Mouse (Mus musculus) stomach, embryonic 16.5 days (tissue): Measurements from ENCODE around the gene Fggy. TPM values are rescaled to one million over a fixed set of nuclear protein-coding genes. Genes with fewer than 3 reads are reported as not detected.
A peak's percentile ranks its signal among the peaks of the same experiment; 100 is the strongest.

Source experiments
- ATAC-seq: fragments of 200-750 bp; cut with Nextera tagmentation; 2 replicates; pipeline ENCODE4 v1.8.0; 2017; ENCODE audit warnings: moderate number of reproducible peaks, moderate TSS enrichment; ENCODE audit not compliant: insufficient read depth, low FRiP score
- H3K27ac ChIP-seq: fragments of 300-500 bp; sonication (generic); 2 replicates; pipeline ENCODE4 v1.5.1; 2014; ENCODE audit warnings: low read length
- H3K27me3 ChIP-seq: fragments of 300-500 bp; sonication (generic); 2 replicates; pipeline ENCODE4 v1.6.1; 2014; ENCODE audit warnings: low read length, control low read depth, mixed read lengths; ENCODE audit not compliant: control insufficient read depth, insufficient read depth
- H3K36me3 ChIP-seq: fragments of 300-500 bp; sonication (generic); 2 replicates; pipeline ENCODE4 v1.6.1; 2014; ENCODE audit warnings: low read length; ENCODE audit not compliant: control insufficient read depth, insufficient read depth
- H3K4me1 ChIP-seq: fragments of 300-500 bp; sonication (generic); 2 replicates; pipeline ENCODE4 v1.6.1; 2014; ENCODE audit warnings: low read length, control low read depth, mixed read lengths; ENCODE audit not compliant: control insufficient read depth, insufficient read depth
- H3K4me2 ChIP-seq: fragments of 300-500 bp; sonication (generic); 2 replicates; pipeline ENCODE4 v1.6.1; 2014; ENCODE audit warnings: low read depth, low read length, mixed read lengths
- H3K4me3 ChIP-seq: fragments of 300-500 bp; sonication (generic); replicated peaks from 2 replicates; pipeline ENCODE4 v1.5.1; 2014; ENCODE audit warnings: mild to moderate bottlenecking, low read length
- H3K9ac ChIP-seq: fragments of 300-500 bp; sonication (generic); 2 replicates; pipeline ENCODE4 v1.6.1; 2014; ENCODE audit warnings: low read length
- H3K9me3 ChIP-seq: fragments of 300-500 bp; sonication (generic); replicated peaks from 2 replicates; pipeline ENCODE4 v1.6.1; 2016; ENCODE audit warnings: low read length, control low read depth; ENCODE audit not compliant: control insufficient read depth
- WGBS: fragments of 180-500 bp; shearing (Covaris S2); extraction: QIAGEN DNeasy Blood & Tissue Kit; methylation state at CpG from one replicate; pipeline ENCODE4 v1.1.7; 2014; 5-methylcytosine and 5-hydroxymethylcytosine counted together
- polyA plus RNA-seq: library from polyadenylated mRNA; unstranded; fragments of >200 nt; fragmentation: Nextera tagmentation; extraction: Ambion mirVana; gene quantifications from 2 replicates; pipeline ENCODE4 v1.2.1, GENCODE M21; 2015

The Fggy gene
- 8.6 and 11.7 TPM in 2 replicates for polyA plus RNA-seq

GRCm38 (mm10) chr4:95557333-95557956 is at the start of gene Fggy:
Gene Fggy, plus strand, starts transcription at chr4:95557507.
- H3K9ac ChIP-seq: peak within 1 kb of the TSS; percentile 67
- no peaks in the 10 kb centered on the region for H3K36me3 ChIP-seq
- peaks cover 14% of the 10 kb centered on the region for H3K4me1 ChIP-seq
- H3K4me2 ChIP-seq: peak within 1 kb of the TSS; percentile 56
- no peaks in the 10 kb centered on the region for H3K27me3 ChIP-seq
- H3K4me3 ChIP-seq: peak within 1 kb of the TSS; percentile 42
- no peaks in the 10 kb centered on the region for H3K9me3 ChIP-seq
- ATAC-seq: peak; percentile 99
- WGBS: 22% methylated on average over 12 of the region's 12 CpGs
- H3K27ac ChIP-seq: peak within 1 kb of the TSS; percentile 95

- peak overlapping the region; percentile 69 for H3K27ac ChIP-seq
- H3K4me1 ChIP-seq: peaks cover 4% of the 10 kb centered on the region; the same call in 1 of the 2 replicates
- WGBS: 76% methylated on average over 4 of the region's 4 CpGs
- H3K4me3 ChIP-seq: no peak overlapping the region
- ATAC-seq: no peak
- H3K9ac ChIP-seq: no peak overlapping the region
- H3K36me3 ChIP-seq: no peaks in the 10 kb centered on the region
- no peaks in the 10 kb centered on the region for H3K9me3 ChIP-seq
- H3K27me3 ChIP-seq: no peaks in the 10 kb centered on the region
- H3K4me2 ChIP-seq: no peak overlapping the region
Measured at GRCm38 (mm10) chr4:95507946-95508311, 49.4 kb upstream of the Fggy start.

DNA sequence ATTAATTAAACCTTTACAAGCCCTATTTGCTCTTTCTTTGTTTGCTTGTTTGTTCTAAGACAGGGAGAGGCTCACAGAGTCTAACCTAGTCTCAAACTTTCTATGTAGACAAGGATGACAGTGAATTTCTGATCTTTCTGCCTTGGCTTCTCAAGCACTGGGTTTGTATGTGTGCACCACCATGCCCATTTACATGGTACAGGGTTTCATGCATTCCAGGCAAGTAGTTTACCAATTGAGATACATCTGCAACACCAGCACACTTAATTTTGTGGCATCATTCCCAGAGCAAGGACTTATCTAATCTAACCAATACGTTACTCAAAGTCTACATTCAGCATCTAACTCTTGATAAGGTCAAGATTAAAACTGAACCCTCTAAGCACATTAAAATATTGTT is 38.9 kb upstream of the Fggy start:
- Histone ChIP-seq H3K4me1 (0 out of 2 replicates have a peak, but pooled peaks cover 4% of the 10 kb centered on the region), H3K9ac (no peak overlapping the region), H3K27me3 (no peaks in the 10 kb centered on the region), H3K4me3 (no peak overlapping the region), H3K4me2 (no peak overlapping the region), H3K36me3 (no peaks in the 10 kb centered on the region), H3K27ac (no peak overlapping the region), H3K9me3 (no peaks in the 10 kb centered on the region)
- 55% methylated on average over 1 of the region's 1 CpGs for WGBS
- ATAC-seq: no peak

- 0 out of 2 replicates have a peak, but pooled peaks cover 4% of the 10 kb centered on the region for H3K4me1 ChIP-seq
Measured at GRCm38 (mm10) chr4:95519975-95520642, 37.2 kb upstream of the Fggy start.

DNA sequence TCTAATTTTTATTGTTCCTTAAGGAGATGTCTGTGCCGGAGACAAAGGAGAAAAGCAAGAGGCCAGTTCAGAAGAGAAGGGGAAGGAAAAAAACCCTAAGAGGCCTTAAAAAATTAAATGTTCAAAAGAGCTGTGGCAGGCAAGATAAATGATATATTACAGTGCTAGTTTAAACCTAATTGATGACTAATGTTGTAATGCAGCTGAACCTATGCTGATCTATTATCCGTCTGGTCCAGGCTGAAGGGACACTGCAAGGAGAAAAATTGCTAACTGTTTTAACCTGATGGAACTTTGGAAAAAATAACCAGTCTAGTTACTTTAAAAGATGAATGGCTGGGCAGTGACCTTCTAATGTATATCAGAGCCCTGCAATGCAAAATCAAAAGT is 36.7 kb upstream of the Fggy start:
- Histone ChIP-seq H3K27me3 (no peaks in the 10 kb centered on the region), H3K9me3 (no peaks in the 10 kb centered on the region), H3K4me1 (0 out of 2 replicates have a peak, but pooled peaks cover 4% of the 10 kb centered on the region), H3K4me3 (no peak overlapping the region), H3K9ac (no peak overlapping the region), H3K27ac (no peak overlapping the region), H3K36me3 (no peaks in the 10 kb centered on the region), H3K4me2 (no peak overlapping the region)
- ATAC-seq: no peak
- WGBS: 57% methylated on average over 2 of the region's 2 CpGs

More at GRCm38 (mm10) chr4:95519975-95520642, 37.2 kb upstream of the Fggy start:
- no peak overlapping the region for H3K9ac ChIP-seq
- no peaks in the 10 kb centered on the region for H3K9me3 ChIP-seq
- H3K27me3 ChIP-seq: no peaks in the 10 kb centered on the region
- WGBS: 58% methylated on average over 4 of the region's 4 CpGs
- H3K36me3 ChIP-seq: no peaks in the 10 kb centered on the region
- no peak overlapping the region for H3K4me3 ChIP-seq
- H3K4me2 ChIP-seq: no peak overlapping the region
- ATAC-seq: no peak
- no peak overlapping the region for H3K27ac ChIP-seq

DNA sequence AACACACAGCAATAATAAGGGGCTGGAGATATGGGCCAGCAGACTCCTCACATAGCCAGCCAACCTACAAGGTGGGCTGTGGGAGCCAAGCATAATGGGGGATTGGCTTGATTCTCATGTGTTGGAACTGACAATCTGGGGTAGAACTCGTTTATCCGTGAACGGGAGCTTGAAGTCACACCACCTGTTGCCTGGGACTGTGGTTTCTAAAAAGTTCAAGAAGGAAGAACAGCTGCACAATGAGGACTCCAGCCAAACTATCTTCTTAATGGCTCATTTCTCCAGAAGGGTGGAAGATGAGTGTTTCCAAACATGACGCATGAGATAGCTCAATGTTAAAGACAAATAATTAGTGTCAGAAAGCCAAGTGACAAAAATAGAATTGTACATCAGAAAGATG is 30.7 kb upstream of the Fggy start:
- Histone ChIP-seq H3K36me3 (no peaks in the 10 kb centered on the region), H3K4me2 (no peak overlapping the region), H3K4me1 (no peaks in the 10 kb centered on the region), H3K9ac (no peak overlapping the region), H3K27me3 (no peaks in the 10 kb centered on the region), H3K9me3 (no peaks in the 10 kb centered on the region), H3K4me3 (no peak overlapping the region), H3K27ac (no peak overlapping the region)
- WGBS: 69% methylated on average over 4 of the region's 4 CpGs
- ATAC-seq: no peak

DNA sequence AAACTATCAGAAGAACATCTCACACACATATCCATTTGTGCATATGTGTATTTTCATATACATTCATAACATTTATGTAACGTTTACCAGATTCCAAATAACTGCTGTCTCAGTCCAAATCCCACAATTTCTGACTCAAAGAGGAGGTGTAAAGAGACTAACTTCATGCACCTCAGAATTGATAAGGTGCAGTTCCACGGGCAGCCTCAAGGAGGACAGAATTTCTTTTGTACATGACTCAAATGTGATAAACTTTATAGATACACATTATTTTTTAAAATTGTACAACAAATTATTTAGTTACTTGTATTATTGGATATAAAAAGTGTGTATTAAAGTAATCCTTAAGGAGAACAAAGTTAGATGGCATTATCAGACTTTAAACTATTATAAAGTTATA is 26.6 kb upstream of the Fggy start:
- H3K4me2 ChIP-seq: no peak overlapping the region
- H3K4me1 ChIP-seq: no peaks in the 10 kb centered on the region
- H3K27ac ChIP-seq: no peak overlapping the region
- no peak overlapping the region for H3K9ac ChIP-seq
- no peak for ATAC-seq
- H3K27me3 ChIP-seq: no peaks in the 10 kb centered on the region
- H3K9me3 ChIP-seq: no peaks in the 10 kb centered on the region
- H3K36me3 ChIP-seq: no peaks in the 10 kb centered on the region
- WGBS: 75% methylated on average over 2 of the region's 2 CpGs
- no peak overlapping the region for H3K4me3 ChIP-seq

DNA sequence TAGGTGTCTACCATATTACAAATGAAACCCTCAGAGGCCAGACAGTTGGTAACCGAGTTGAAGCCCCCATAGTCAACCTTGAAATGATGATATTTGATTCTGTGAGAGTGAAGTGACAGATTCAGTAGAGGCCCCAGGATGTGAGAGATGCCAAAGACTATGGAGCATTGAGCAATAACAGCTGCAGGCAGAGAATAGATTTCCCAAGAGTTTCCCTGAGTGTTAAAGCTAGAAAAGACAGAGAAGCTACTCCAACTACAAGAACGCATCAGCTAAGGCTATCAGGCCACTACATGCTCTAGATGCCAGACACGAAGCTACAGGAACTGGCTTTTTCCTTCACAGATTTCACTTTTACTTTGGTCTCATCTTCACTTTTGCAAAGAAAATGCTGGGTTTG is 23.4 kb upstream of the Fggy start:
- H3K4me1 ChIP-seq: no peaks in the 10 kb centered on the region
- H3K4me3 ChIP-seq: no peak overlapping the region
- no peak for ATAC-seq
- WGBS: 86% methylated on average over 3 of the region's 3 CpGs
- no peaks in the 10 kb centered on the region for H3K36me3 ChIP-seq
- H3K9me3 ChIP-seq: no peaks in the 10 kb centered on the region
- no peak overlapping the region for H3K4me2 ChIP-seq
- H3K9ac ChIP-seq: no peak overlapping the region
- H3K27ac ChIP-seq: no peak overlapping the region
- H3K27me3 ChIP-seq: no peaks in the 10 kb centered on the region

GRCm38 (mm10) chr4:95541382-95542038 is 15.8 kb upstream of the Fggy start:
- Histone ChIP-seq H3K9ac (no peak overlapping the region), H3K4me3 (no peak overlapping the region), H3K9me3 (no peaks in the 10 kb centered on the region), H3K27ac (no peak overlapping the region), H3K4me1 (no peaks in the 10 kb centered on the region), H3K27me3 (no peaks in the 10 kb centered on the region), H3K36me3 (no peaks in the 10 kb centered on the region), H3K4me2 (no peak overlapping the region)
- 88% methylated on average over 3 of the region's 3 CpGs for WGBS
- ATAC-seq: no peak
